Mouse (Mus musculus) kidney, postnatal 0 days (tissue): ENCODE measurements around the gene Anks6. TPM values are rescaled to one million over a fixed set of nuclear protein-coding genes. Genes with fewer than 3 reads are reported as not detected.

Source experiments
- ATAC-seq: fragments of 200-750 bp; cut with Nextera tagmentation; replicated peaks from 2 replicates; pipeline ENCODE4 v1.8.0; 2017; ENCODE audit warnings: low read depth, moderate number of reproducible peaks, moderate TSS enrichment, moderate library complexity; ENCODE audit not compliant: low FRiP score
- DNase-seq: peaks from one replicate; pipeline ENCODE4 v3.0.0-alpha.2; 2016; ENCODE audit warnings: low spot score
- H3K27ac ChIP-seq: fragments of 300-500 bp; sonication (generic); 2 replicates; pipeline ENCODE4 v1.5.1; 2014; ENCODE audit warnings: mild to moderate bottlenecking
- H3K27me3 ChIP-seq: fragments of 300-500 bp; sonication (generic); 2 replicates; pipeline ENCODE4 v1.6.1; 2014; ENCODE audit warnings: low read length, mixed read lengths; ENCODE audit not compliant: insufficient read depth
- H3K36me3 ChIP-seq: fragments of 300-500 bp; sonication (generic); 2 replicates; pipeline ENCODE4 v1.6.1; 2014; ENCODE audit warnings: low read length, mixed read lengths; ENCODE audit not compliant: insufficient read depth
- H3K4me1 ChIP-seq: fragments of 300-500 bp; sonication (generic); replicated peaks from 2 replicates; pipeline ENCODE4 v1.6.1; 2014; ENCODE audit warnings: antibody characterized with exemption, low read length, mixed read lengths; ENCODE audit not compliant: insufficient read depth
- H3K4me2 ChIP-seq: fragments of 300-500 bp; sonication (generic); 2 replicates; pipeline ENCODE4 v1.6.1; 2014; ENCODE audit warnings: mild to moderate bottlenecking, low read length, moderate library complexity, mixed read lengths
- H3K4me3 ChIP-seq: fragments of 300-500 bp; sonication (generic); replicated peaks from 2 replicates; pipeline ENCODE4 v1.5.1; 2014; ENCODE audit warnings: low read depth, low read length
- H3K9ac ChIP-seq: fragments of 300-500 bp; sonication (generic); 2 replicates; pipeline ENCODE4 v1.6.1; 2014; ENCODE audit warnings: low read depth, low read length
- H3K9me3 ChIP-seq: fragments of 300-500 bp; sonication (generic); replicated peaks from 2 replicates; pipeline ENCODE4 v1.6.1; 2016; ENCODE audit warnings: low read length, inconsistent platforms, mixed read lengths
- CTCF ChIP-seq: IDR thresholded peaks from 2 replicates; pipeline ENCODE4 v1.5.1; 2016; ENCODE audit warnings: antibody characterized with exemption, low read depth, mild to moderate bottlenecking, moderate library complexity
- WGBS: fragments of 180-500 bp; shearing (Covaris S2); extraction: QIAGEN DNeasy Blood & Tissue Kit; methylation state at CpG from one replicate; pipeline ENCODE4 v1.1.7; 2014; 5-methylcytosine and 5-hydroxymethylcytosine counted together
- polyA plus RNA-seq: library from polyadenylated mRNA; unstranded; fragments of >200 nt; fragmentation: Nextera tagmentation; extraction: Ambion mirVana; gene quantifications from 2 replicates; pipeline ENCODE4 v1.2.1, GENCODE M21; 2015

The Anks6 gene
- polyA plus RNA-seq, result 6.4 TPM in 2 replicates

DNA sequence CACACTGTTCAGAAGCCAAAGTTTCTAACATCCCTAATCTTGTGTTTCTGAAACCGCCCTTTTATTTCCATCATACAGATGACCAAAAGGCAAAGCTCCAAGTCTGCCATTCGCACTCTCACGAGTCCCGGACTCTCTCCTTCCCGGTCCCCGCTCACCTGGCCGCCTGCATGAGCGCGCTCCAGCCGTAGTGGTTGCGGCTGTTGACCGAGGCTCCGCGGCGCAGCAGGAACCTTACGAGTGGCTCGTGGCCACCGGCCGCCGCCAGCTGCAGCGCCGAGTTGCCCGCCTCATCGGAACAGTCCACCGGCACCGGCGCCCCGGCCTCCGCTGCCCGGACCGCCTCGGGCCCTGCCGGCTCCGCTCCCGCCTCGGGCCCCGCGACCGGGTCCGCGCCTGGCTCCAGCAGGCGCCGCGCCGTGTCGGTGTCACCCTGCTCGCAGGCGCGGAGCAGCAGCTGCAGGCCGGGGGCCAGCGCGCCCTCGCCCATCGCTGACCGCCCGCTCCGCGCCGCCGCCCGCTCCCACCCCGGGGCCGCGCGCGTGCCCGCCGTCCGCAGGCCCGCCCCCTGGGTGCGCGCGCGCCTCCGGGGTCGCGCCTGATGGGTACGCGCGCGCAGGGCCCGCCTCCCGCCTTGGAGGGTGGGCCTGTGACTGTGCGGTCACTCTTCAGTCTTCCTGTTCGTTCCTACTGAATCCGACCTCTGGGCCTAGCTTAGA, at the start of gene Anks6:
Anks6 (minus strand) TSS at position 637 of the 719 bp plus-strand sequence.
- under 1% methylated on average over 69 of the region's 86 CpGs for WGBS
- H3K27ac ChIP-seq, result peak within 1 kb of the TSS; percentile 76
- no peaks in the 10 kb centered on the region for H3K36me3 ChIP-seq
- peak within 1 kb of the TSS; percentile 86 for H3K9ac ChIP-seq
- TF ChIP-seq CTCF, result no peak
- no peaks in the 10 kb centered on the region for H3K9me3 ChIP-seq
- H3K4me2 ChIP-seq, result peak within 1 kb of the TSS; percentile 88
- peak within 1 kb of the TSS; percentile 81 for H3K4me3 ChIP-seq
- H3K4me1 ChIP-seq, result peaks cover 7% of the 10 kb centered on the region; the same call in 1 of the 2 replicates
- ATAC-seq, result peak; percentile 90
- peak; percentile 89 for DNase-seq
- H3K27me3 ChIP-seq, result no peaks in the 10 kb centered on the region

- no peaks in the 10 kb centered on the region for H3K9me3 ChIP-seq
- DNase-seq, result no peak
- H3K27me3 ChIP-seq, result no peaks in the 10 kb centered on the region
- H3K36me3 ChIP-seq, result no peaks in the 10 kb centered on the region
- H3K27ac ChIP-seq, result no peak overlapping the region
- H3K4me2 ChIP-seq, result no peak overlapping the region
- ATAC-seq, result no peak
- no peak for TF ChIP-seq CTCF
- no peaks in the 10 kb centered on the region for H3K4me1 ChIP-seq
- H3K4me3 ChIP-seq, result no peak overlapping the region
- no peak overlapping the region for H3K9ac ChIP-seq
- 89% methylated on average over 10 of the region's 10 CpGs for WGBS
These were observed 46.3 kb upstream of the Anks6 start for GRCm38 (mm10) chr4:47103561-47103960.

GRCm38 (mm10) chr4:47093647-47094046, 36.4 kb upstream of the Anks6 start:
- no peak overlapping the region for H3K27ac ChIP-seq
- H3K27me3 ChIP-seq, result no peaks in the 10 kb centered on the region
- H3K4me1 ChIP-seq, result no peaks in the 10 kb centered on the region
- H3K36me3 ChIP-seq, result no peaks in the 10 kb centered on the region
- peak; percentile 14 for DNase-seq
- no peaks in the 10 kb centered on the region for H3K9me3 ChIP-seq
- no peak overlapping the region for H3K4me3 ChIP-seq
- TF ChIP-seq CTCF, result no peak
- 63% methylated on average over 6 of the region's 6 CpGs for WGBS
- H3K9ac ChIP-seq, result no peak overlapping the region
- H3K4me2 ChIP-seq, result no peak overlapping the region
- ATAC-seq, result no peak

GRCm38 (mm10) chr4:47093161-47093560, 35.9 kb upstream of the Anks6 start:
- H3K27me3 ChIP-seq, result no peaks in the 10 kb centered on the region
- no peaks in the 10 kb centered on the region for H3K9me3 ChIP-seq
- WGBS, result 68% methylated on average over 9 of the region's 9 CpGs
- H3K4me3 ChIP-seq, result no peak overlapping the region
- ATAC-seq, result no peak
- DNase-seq, result no peak
- H3K36me3 ChIP-seq, result no peaks in the 10 kb centered on the region
- H3K4me2 ChIP-seq, result no peak overlapping the region
- TF ChIP-seq CTCF, result no peak
- H3K4me1 ChIP-seq, result no peaks in the 10 kb centered on the region
- no peak overlapping the region for H3K9ac ChIP-seq
- no peak overlapping the region for H3K27ac ChIP-seq

DNA sequence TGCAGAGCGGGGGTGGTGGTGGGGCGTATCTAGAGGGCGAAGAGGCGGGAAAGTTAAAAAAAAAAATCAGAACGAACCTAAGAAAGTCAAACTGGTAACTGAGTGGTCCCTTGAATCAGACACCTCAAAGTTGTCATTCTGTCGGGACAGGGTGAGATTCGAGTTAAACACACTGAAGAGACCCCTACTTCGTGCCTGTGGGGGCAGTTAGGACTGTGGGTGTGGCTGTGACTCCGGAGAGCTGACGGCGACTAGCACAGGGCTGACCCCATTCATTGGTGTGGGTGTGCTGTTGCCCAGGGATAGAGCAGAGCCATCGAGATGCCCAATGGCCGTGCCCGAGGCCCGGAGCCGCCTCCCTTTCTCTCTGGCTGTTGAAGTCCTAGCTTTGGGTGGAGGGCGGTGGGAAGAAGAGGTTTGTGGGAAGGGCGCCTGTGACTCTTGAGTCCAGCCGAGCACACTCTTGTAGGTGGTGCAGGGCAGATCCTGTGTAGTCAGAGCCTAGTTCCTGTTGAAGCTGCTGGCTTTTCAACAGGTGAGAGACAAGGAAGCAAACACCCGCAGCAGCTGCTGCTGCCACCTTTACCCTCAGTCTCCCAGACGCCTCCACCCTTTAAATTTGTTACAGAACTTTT, 35.3 kb upstream of the Anks6 start:
- Histone ChIP-seq H3K36me3 (no peaks in the 10 kb centered on the region), H3K9me3 (no peaks in the 10 kb centered on the region), H3K27me3 (no peaks in the 10 kb centered on the region), H3K4me2 (peak overlapping the region; percentile 97), H3K9ac (peak overlapping the region; percentile 13; the same call in 1 of the 2 replicates), H3K4me3 (peak overlapping the region; percentile 56), H3K27ac (no peak overlapping the region), H3K4me1 (no peaks in the 10 kb centered on the region)
- DNase-seq, result peak; percentile 26
- TF ChIP-seq CTCF, result no peak
- peak; percentile 48 for ATAC-seq
- 2% methylated on average over 21 of the region's 21 CpGs for WGBS

GRCm38 (mm10) chr4:47091493-47092386, 34.5 kb upstream of the Anks6 start, which contains the start of gene Galnt12:
Gene Galnt12 (plus strand): TSS chr4:47091909.
- no peaks in the 10 kb centered on the region for H3K27me3 ChIP-seq
- no peak within 1 kb of the TSS for H3K27ac ChIP-seq
- peak within 1 kb of the TSS; percentile 56 for H3K4me3 ChIP-seq
- peak; percentile 73 for ATAC-seq
- no peaks in the 10 kb centered on the region for H3K36me3 ChIP-seq
- no peaks in the 10 kb centered on the region for H3K9me3 ChIP-seq
- TF ChIP-seq CTCF, result no peak
- peak within 1 kb of the TSS; percentile 46 for H3K9ac ChIP-seq
- 1% methylated on average over 72 of the region's 74 CpGs for WGBS
- peak; percentile 57 for DNase-seq
- H3K4me2 ChIP-seq, result peak within 1 kb of the TSS; percentile 97
- no peaks in the 10 kb centered on the region for H3K4me1 ChIP-seq
